Mouse (Mus musculus): ENCODE results near the gene Soga1.

Soga1 gene

DNA sequence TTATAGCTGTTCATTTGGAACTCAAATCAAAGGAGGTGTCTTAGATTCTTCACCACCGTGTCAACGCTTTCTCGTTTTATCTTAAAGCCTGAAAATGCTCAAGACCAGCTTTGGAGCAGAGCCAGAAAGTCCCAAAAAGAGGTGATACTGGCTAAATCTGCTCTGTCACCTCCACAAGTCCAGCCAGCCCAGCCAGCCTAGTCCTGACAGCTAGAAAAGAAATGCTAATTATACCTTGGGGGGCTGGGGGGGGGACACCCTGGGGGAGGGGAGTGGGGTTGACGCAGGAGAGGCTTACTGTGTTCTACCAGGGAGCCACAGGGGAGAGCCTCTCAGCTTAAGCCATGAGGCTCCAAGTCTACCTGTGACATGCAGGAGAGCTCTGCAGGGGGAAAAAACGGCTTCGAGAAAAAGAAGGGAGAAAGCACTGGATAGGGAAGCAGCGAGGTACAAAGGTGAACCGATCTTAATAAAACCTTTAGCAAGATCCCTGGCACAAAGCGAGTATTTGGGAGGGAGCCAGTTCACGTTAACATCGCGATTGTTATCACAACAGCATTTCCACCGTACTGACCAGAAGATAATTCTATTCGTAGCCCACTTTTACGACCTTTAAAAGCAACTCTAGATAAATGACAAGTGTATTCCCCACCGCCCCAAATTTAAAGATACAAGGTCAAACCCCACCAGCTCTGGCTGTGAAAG lies 88.2 kb downstream of the Soga1 start:
- DNase-seq (ENCODE audit: low read depth, low spot score), result peak; percentile 27

GRCm38 (mm10) chr2:156987316-156987715 lies 91.7 kb downstream of the Soga1 start:
- DNase-seq (ENCODE audit: low read depth, low spot score), result no peak

GRCm38 (mm10) chr2:156982864-156983263 lies 96.2 kb downstream of the Soga1 start:
- peak; percentile 63 for DNase-seq (ENCODE audit: low read depth, low spot score)

DNA sequence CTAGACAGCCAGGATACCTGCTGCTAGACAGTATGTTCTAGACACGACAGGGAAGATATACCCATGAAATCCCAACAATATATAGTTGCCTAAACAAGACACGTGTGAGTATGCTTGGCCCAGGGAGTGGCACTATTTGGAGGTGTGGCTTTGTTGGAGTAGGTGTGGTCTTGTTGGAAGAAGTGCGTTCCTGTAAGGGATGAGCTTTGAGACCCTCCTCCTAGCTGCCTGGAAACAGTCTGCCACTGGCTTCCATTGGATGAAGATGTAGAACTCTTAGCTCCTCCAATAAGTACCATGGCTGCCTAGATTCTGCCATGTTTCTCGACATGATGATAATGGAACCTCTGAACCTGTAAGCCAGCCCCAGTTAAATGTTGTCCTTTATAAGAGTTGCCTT lies 97.8 kb downstream of the Soga1 start:
- peak; percentile 63 for DNase-seq (ENCODE audit: low read depth, low spot score)

- no peak for DNase-seq (ENCODE audit: low read depth, low spot score)
These were observed 99.0 kb downstream of the Soga1 start for GRCm38 (mm10) chr2:156980059-156980458.

- no peak for DNase-seq (ENCODE audit: low read depth, low spot score)
These were observed 102.3 kb downstream of the Soga1 start for GRCm38 (mm10) chr2:156976711-156977110.

DNA sequence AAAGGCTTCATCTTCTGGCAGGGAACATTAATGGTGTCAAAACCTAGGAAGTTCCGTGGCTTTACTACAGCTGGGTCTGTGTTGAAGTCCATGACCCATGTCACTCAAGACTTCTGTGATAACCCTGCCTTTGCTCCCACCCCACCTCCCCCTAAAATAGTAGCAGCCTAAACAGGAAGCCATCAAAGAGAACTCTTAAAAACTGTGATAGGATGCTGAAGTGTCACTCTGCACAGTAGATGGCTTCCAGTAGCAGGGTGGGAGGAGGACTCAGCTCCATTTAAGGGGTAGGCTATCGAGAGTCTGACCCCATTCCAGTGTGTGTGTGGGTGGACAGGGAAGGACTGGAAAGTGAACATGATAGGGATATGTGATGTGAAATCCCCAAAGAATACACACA lies 104.1 kb downstream of the Soga1 start:
- DNase-seq (ENCODE audit: low read depth, low spot score), result no peak

DNA sequence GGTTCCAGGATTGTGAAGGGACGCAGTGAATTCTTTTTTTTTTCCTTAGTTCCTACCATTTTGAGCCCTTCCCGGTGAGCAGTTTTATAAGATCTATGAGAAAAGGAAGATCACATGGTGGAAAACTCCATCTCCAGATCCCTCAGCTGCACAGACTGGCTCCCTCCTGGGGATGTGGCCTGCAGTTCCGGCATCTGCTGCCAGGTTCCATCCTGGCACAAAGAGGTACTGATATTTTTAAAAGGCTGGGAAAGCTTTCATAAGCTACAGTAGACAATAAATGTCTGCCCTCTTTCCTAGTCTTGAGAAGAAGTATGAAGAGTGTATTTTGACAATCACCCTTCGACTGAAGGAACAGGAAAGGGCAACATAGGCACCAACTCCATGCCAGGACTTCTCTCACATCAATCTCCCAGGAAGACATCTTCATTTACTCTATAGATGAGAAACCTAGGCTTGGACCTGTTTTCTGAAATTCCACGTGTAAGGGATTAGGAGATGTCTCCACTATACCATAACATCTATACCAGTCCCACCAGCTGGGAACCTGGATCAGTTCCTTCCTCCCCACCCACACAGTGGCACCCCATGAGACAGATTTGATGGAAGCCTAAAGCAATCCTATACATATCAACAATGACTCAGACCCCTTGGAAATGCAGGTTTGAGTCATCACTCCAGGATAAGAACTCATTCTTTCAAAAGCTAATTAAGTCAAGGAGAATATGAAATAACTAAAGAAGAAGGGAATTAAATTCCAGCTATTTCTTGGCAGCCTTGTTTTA lies 105.5 kb downstream of the Soga1 start:
- DNase-seq (ENCODE audit: low read depth, low spot score), result no peak

- no peak for DNase-seq (ENCODE audit: low read depth, low spot score)
These were observed 108.8 kb downstream of the Soga1 start for GRCm38 (mm10) chr2:156970253-156970652.

DNA sequence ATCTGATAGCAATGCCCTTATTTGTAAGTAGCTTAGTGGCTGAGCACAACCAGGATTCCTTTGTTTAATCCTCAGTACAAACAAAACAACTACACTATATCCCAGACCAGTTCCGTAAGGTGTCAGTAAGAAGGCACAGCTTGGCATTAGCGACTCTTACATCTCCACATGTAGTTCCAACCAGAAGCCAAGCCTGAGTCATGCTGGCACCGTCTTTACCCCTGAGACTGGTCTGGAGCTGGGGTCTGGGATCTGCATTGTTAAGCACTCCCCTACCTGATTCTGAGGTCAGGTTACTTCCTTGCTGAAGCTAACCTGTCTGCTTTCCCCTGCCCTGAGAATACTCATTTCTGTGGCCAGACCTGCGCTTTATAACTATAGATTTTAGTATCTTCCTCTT lies 110.6 kb downstream of the Soga1 start:
- DNase-seq (ENCODE audit: low read depth, low spot score), result no peak

DNA sequence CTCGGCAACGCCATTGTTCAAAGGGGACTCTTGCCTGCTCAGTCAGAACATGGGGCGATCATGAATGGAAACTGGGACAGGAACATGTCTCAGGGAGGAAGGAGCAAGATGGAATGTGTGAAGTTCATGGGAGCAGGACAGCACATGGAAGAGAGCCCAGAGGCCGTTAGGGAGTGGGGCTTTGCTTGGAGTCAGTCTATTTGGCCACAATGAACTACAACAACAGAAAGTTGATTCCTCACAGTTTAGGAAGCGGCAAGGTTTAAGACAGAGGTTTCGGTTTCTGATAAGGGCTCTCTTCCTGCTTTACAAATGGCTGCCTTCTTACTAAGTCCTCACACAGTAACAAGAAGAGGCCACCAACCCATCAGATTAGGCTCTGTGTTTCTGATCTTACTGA lies 111.7 kb downstream of the Soga1 start:
- no peak for DNase-seq (ENCODE audit: low read depth, low spot score)

All from ES-CJ7 (cell line).